Mouse (Mus musculus) kidney, adult 9 months (tissue): ENCODE data around the gene Sh2b3.

Experiments used
- DNase-seq: peaks from one replicate; pipeline ENCODE4 v3.0.0; 2022

The Sh2b3 gene

DNA sequence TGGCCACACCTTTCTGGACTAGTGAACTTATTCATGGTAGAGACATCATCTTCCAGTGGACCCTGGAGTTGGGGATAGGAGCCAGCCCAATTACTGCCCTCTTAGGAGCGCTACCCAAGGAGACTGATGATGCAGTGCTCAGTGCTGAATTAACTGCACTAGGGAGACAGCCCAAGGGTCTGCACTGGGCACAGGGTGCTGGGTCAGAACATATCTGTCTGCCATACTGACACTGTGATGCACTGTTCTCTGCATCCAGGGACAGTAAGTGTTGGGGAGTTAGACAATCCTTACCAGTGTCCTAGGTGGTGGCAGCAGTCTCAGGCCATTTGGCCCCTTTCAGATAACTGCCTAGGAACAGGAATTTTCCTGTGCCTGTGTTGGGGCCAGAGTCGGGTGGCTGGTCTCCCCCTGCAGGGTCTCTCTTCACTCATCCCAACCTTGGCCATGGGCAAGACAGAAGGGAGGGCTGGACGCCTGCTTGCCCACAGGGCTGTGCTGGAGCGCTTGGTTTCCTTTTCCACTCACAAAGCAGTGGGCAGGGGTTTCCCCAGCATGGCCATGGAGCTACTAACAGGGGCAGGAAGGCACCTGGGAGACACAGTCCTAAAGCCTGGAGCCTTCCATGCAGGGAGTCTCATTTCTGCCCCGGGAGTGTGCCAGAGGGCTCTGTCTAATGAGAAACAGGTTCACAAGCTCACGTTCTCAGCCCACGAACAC lies 14.5 kb downstream of the Sh2b3 start:
- no peak for DNase-seq

DNA sequence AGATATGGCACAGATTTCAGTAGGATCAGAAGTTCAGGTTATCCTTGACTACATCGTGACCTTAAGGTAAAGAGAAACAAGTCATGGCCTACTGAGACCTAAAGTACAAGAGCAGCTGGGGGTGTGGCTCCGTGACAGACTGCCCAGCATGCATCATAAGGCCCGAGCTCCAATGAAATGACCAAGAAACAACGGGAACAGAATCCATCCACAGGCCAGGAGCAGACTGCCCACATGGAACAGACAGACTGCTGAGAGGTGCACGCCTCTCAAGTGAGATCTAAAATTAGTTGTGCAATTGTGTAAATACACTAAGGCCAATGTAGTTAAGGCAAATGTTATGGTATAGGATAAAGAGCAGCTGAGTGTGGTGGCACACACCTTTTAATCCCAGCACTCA lies 15.9 kb downstream of the Sh2b3 start:
- no peak for DNase-seq

DNA sequence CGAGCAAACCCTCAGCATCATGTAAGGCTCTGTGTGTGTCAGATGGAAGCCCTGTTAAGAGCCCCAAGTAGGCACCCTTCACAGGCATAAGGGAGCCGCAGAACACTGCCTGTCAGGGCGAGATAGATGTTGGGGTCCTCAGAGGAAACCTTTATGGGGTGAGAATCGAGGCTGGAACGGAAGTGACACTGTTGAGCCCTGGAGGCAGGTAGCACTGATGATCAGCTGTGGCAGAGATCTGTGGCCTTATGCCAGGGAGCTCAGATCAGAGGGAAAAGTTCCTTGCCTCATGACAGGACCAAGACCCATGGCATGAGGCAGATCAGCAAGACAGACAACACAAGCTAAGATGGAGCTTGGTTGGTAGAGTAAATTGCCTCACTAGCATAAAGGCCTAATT lies 16.3 kb downstream of the Sh2b3 start:
- DNase-seq = no peak

DNA sequence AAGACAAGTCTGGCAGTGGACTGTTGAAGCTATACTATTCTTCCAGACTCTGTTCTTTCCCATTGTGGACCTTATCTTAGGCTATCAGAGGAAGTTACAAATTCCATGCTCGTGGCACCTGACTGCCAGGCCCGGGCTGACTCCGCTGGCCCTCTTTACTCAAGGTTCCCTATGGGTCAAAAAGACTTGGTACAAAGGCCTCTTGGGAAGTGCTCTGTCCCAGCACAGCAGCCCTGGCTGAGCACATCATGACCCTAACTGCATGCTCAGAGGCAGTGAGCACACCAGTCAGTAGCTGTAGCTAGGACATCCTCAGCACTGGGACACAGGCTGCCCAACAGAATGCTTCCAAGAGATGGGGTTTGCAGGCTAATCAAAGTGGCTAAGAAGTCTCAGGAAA lies 16.8 kb downstream of the Sh2b3 start:
- DNase-seq = no peak

- no peak for DNase-seq
Observed at GRCm38 (mm10) chr5:121820161-121820560, 17.3 kb downstream of the Sh2b3 start.

DNA sequence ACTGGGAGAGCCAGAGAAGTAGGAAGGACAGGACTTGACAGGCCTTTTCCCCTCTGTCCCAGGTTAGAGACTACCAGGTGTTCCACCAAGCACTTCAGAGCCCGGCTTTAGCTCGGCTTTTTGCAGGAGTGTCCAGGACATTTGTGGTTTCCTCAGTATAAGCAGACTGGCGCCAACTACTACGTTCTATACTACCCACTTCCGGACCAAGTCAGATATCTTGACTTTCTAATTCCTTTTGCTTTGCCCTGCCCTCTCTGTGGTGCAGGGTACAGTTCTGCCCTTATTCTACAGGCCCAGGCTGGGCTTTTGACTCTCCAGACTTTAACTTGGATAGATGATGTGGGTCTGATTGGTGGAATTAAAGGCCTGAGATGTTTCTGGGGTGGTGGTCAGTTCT lies 17.9 kb downstream of the Sh2b3 start:
- no peak for DNase-seq

GRCm38 (mm10) chr5:121818862-121819261 lies 18.6 kb downstream of the Sh2b3 start:
- DNase-seq = no peak

DNA sequence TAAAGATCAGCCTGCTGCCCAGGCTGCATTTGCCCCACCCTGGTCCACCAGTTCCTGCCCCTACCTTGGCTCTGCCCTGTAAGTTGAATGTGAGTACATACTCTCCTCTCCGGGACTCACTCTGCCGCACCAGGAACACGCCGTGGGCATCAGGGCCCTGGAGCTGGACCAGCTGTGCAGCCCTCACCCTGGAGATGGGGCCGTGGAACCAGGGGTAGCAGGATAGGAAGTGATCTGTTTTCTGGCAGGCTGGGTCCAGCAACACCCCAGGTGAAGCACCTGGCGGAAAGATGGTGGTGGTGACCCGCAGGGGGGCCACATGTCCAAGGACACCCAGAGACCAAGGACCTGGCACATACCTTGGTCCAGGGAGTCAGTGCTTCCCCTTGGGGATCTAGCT lies 19.0 kb downstream of the Sh2b3 start:
- no peak for DNase-seq

DNA sequence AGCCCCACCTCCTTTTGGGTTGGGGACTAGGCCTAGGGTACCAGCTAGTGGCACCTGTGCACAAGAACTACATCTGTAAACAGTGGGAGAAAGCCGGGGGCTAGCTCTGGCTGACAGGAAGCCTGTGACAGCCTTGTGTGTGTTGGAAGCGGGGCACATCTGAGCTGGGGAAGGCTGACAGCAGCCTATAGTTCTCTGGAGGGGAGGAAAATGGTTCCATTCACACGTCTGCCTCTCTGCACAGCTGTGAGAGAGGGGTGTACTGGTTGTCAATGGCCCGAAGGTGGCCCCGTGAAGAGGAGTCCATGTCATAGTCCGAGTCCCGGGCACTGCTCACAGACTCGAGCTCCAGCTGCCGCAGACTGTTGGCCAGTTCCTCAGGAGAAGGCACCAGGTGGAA lies 19.9 kb downstream of the Sh2b3 start:
- DNase-seq = no peak

DNA sequence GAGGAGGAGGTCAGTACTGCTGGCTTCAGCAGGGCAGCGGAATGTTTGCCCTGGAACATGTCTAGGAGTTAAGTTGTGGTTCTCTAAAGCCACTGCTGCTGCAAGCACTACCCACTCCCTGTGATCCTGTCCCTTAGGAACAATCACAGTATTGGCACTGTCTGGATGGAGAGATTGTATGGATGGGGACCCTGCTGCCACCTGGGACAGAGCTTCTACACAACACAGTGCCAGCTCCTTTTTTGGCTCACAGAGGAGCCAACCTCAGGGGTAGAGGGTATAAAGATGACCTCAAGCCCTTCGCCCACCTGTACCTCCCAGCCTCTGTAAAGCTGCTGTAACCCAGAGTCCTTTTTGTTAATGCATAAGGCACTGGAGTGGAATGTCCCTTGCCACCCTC lies 20.8 kb downstream of the Sh2b3 start:
- no peak for DNase-seq

GRCm38 (mm10) chr5:121815867-121816380 lies 21.5 kb downstream of the Sh2b3 start:
- no peak for DNase-seq

DNA sequence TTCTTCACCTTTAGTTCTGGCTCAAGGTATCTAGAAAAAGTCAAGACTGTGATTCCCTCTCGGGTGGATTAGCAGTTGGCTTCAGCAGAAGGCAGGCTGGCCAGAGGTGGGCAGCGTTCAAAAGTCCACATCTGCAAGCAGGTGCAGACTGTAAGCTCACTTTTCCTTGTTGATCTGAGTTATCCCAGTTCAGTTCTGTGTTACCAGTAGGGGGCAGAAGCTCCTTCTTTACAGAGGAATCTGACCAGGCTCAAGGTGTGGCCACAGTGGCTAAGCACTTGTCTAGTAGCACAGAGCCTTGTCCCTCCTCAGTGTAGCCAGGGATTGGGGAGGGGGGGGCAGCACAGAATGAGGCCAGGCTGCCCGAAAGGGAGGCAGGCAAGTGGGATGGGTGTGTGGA lies 22.4 kb downstream of the Sh2b3 start:
- DNase-seq = peak; percentile 89

GRCm38 (mm10) chr5:121813744-121814143 lies 23.7 kb downstream of the Sh2b3 start:
- DNase-seq = no peak

- no peak for DNase-seq
Observed at GRCm38 (mm10) chr5:121812526-121813243, 24.8 kb downstream of the Sh2b3 start.

- DNase-seq = no peak
Observed at GRCm38 (mm10) chr5:121811485-121811931, 25.9 kb downstream of the Sh2b3 start.

GRCm38 (mm10) chr5:121810331-121811151 lies 26.9 kb downstream of the Sh2b3 start:
- DNase-seq = no peak

DNA sequence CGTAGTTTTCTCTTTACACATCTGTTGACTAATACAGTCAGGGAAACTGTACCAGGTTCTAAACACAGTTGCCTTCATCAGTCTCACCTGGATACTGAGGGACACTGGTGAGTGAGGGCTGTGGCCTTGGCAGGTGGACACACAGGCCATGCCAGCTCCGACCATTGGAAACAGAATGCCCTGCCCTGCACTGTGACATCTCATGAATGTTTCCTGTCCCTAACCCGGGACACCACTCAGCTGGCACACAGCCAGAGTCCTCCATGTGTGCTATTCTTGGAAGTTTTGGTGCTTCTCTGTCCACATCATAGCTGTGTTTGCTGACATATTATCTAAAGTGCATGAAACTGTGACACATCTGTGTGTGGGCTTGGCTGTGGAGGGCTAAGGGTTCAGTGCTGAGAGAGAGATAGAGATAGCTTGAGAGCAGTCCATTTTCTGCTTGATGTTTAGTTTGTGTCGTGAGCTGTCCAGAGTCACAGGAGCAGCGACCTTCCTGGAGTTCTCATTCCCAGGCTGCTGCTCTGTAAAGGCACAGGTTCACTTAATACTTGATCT lies 27.7 kb downstream of the Sh2b3 start:
- no peak for DNase-seq

DNA sequence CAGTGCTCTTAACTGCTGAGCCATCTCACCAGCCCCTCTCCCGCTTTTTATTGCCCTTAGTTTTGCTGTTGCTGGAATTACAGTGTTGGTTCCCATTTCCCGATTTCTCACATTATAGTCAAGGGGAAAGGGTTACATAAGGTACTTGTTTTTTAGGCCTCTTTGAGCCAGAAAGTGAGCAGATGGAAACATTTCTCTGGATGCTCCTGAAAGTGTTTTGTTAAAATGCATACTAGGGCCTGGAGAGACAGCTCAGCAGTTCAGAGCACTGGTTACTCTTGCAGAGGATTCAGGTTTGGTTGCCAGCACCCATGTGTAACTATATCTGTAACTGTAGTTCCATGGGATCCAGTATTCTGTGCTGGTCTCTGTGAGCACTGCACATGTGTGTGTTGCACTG lies 29.2 kb downstream of the Sh2b3 start:
- no peak for DNase-seq

- no peak for DNase-seq
Observed at GRCm38 (mm10) chr5:121807186-121807585, 30.3 kb downstream of the Sh2b3 start.

DNA sequence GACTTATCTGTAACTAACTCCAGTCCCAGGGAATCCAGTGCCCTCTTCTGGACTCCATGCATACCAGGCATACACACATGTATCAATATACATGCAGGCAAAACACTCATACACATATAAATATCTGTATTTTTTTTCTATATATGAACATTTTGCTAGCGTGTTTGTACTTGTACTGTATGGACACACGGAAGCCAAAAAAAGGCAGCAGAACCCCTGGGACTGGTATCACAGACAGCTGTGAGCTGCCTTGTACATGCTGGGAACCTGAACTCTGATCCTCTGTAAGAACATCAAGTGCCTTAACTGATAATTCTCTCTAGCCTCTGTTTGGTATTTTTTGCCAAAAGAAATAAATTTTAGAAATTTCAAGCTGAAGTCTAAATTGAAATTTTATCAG lies 39.0 kb downstream of the Sh2b3 start:
- no peak for DNase-seq

DNA sequence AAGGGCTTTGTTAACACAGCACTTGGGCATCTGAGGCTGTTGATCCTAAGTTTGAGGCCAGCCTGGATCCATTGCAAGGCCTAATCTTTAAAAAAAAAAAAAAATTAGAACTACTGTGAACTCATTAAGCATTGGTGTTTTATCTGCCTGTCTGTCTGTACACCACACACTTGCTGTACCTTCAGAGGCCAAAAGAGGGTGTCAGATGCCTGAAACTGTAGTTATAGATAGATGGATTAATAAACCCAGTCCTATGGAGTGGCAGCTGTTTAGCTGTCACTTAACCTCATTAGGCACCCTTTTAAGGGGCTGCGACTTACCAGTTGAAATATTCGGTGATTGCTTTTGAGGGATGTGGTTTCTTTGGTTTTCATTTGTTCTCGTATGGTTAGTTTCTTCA lies 41.6 kb downstream of the Sh2b3 start:
- no peak for DNase-seq

GRCm38 (mm10) chr5:121791026-121791425 lies 46.4 kb downstream of the Sh2b3 start:
- no peak for DNase-seq

- peak; percentile 43 for DNase-seq
Observed at GRCm38 (mm10) chr5:121783862-121784500, 53.5 kb downstream of the Sh2b3 start.
